Mouse (Mus musculus) left cerebral cortex, adult 8-10 months (tissue): ENCODE measurements around the gene Lca5l. TPM values are rescaled to one million over a fixed set of nuclear protein-coding genes. Genes with fewer than 3 reads are reported as not detected.
A peak's percentile ranks its signal among the peaks of the same experiment; 100 is the strongest.

ENCODE experiments used
- DNase-seq, 2 experiments: peaks; one replicate each; pipeline ENCODE4 v3.0.0; 2022; ENCODE audit warnings: low spot score in 2 of 2
- total RNA-seq, 4 experiments: library from RNA; stranded (reverse); gene quantifications; 2 replicates each; pipeline ENCODE4 v1.2.4; 2022

Gene Lca5l
- total RNA-seq, result 1 to 10 TPM; 1.5 to 2.0 (median 1.8) TPM

DNA sequence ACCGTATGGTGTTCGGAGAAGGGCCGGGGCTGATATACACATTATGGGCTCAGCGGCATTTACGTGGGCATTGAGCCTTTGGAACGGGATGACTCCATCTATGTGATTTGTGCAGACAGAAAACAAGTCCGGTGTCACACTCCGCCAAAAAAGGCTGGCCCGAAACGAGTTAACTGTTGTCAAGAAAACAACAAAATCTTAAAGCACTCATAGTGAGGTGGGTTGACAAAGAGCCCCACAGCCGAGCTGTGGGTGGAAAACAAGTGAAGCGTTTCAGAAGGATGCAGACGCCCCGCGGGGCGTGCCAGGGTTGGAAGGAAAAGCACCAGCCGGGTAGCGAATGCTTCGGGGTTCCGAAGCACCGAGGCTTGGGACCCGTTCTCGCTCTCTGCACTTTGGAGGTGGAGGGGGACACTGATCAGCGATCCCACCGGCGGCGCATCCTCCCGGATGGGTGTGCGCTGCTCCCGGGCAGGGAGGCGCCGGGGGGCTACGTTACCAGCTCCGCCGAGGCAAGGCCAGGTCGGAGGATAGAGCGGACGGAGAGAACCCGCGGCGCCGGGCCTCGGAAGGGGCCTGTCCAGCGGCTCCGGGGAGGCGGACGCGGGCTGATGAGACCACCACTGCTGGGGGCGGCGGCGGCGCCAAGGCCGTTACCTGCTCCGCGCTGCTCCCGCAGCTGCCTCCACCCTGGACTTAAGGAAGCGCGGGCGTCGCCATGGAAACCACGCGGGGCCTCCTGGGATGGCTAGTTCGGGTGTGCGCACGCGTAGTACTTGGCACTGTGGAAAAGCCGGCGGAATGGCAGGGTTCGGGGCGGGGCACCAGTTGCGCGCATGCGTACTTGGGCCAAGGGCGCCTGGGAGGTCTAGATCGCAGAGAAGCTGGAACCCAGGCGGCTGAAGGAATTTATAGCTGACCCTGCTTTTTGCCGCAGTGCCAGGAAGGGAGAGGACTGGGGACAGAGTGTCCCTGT, at the start of gene Lca5l:
TSS of gene Lca5l (minus strand) at position 741 of the 976 bp plus-strand sequence.
- DNase-seq, result peak; percentile 98

DNA sequence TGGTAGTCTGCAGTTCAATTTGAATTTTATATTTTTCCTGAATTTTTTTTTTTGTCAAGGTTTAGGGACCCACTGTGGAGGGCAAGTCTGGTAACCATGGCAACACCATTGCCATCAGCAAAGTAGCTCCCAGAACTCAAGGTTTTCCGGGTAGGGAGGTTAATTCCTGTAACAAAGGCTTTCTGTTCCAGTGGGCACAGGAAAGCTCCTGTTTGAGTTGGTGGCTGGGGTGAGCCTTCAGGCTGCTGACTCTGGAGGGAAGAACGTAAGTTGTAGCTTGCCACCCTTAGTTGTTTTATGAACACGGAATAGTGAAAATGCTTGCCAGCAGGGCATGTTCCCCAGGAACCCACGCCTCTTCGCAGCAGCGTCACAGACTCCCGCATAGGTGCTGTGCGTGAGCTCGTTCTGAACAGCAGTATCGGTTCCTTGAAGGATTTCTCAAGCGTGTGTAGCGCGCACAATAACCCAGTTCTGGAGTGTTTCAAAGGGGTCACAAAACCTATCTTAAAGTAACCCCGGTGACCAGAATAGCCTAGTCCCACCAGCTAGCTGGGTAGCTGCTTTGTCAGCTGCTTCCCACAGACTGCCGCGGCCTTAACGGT, 43.4 kb upstream of the Lca5l start, which contains the start of gene B3galt5:
TSS of gene B3galt5 (plus strand) at position 436 of the 605 bp plus-strand sequence.
- DNase-seq, result no peak

DNA sequence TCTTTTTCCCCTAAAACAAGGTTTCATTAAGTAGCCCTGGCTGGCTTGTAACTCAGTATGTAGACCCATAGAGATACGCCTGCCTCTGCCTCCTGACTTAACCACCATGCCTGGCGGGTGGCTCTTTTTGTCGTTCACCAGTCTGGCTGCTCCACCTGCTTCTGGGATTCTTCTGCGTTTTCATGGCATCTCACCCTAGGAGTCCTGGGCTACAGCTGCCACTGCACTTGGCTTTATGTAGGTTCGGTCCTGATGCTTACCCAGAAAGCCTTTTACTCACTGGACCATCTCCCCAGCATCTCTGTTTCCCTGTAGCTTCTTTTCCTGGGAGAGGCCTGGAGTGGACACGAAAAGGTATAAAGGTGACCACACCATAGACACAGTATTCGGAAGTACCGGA, 41.9 kb upstream of the Lca5l start:
- no peak for DNase-seq

DNA sequence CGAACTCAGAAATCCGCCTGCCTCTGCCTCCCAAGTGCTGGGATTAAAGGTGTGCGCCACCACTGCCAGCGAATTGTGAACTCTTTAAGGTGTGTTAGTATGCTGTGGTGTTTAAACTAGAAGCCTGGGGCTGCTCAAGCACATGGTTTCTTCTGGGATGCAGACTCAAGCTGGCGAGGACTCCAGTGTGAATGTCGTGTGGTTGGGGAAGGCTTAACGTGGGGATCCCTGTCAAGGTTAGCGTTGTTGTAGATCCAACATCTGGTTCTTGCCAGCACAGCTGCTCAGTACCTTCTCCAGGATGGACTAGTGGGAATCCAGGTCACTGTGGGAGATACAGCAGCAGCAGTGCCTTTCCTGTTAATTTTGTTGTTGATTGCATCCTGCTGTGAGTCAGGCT, 39.9 kb upstream of the Lca5l start:
- no peak for DNase-seq

DNA sequence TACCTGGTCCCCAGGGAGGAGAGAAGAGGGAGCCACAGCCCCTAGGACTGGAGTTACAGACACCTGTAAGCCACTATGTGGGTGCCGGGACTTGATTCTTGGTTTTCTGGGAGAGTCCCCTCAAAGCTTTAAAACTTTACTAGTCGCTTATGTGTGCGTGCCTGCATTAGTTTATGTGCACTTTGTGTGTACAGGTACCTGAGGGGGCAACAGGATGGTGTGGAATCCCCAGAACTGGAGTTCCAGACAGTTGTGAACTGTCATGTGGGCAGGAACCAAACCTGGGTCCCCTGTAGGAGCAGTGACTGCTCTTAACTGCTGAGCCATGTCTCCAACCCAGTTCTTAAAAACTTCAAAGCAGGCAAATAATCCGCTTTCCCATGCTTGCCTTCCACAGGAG, 39.2 kb upstream of the Lca5l start:
- no peak for DNase-seq

DNA sequence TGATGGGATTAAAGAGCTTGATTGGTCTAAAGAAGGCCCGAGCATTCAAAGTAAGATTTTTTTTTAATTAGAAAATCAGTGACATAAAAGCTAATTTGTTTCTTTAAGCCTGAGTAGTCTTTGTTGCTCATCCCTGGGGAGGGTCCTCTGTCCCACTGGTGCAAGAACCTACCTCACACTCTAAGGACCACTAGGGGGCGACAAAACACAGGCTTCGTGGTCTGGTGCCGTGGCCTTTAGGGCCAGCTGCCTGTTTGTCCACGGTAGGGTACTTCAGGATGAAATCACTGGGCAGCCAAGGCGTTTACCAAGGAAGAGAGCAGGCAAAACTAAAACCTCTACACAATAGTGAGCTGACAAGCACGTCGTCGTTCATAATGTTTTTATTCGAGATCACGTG, 38.3 kb upstream of the Lca5l start:
- peak; percentile 30 to 39 for DNase-seq

DNA sequence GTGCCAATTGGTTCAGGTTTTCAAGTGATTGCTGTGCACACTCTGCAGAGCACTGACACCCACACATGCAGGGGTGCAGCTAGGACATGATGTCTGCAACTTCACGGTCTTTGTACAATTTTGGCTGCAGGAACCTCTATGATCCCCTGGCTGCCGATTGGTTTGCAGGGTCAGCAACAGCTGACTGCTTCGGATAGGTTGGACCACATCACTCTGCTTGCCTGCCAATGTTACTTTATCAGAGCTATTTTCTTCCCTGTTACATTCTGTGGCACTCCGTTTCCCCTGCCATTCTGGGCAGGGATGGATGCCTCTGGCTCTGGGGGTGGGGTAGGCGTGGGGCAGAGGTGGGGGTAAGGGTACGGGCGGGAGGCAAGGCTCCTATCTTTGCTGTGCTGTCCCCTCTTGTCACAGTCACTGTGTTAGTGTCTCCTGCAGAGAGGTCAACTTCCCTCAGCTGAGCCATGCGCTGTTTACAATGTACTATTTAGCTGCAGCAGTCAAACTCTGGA, 37.0 kb upstream of the Lca5l start:
- DNase-seq, result no peak

DNA sequence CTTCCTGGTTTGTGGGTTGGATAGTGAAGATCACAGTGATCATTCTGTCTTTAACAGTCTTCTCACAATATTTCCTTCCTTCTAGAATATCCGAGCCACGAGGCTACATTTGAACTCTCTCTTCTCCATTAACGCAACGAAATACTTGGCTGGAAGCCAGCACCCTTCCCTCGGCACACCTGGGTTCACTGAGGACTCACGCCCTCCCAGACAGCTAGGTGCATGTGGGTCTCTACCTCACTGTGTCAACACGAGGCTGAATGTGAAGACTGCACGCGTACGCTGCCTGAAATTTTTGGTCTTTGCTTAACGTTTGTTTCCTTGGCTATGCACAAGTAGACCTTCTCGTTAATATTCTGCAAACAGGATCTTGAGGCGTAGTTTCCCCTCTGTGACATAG, 36.4 kb upstream of the Lca5l start:
- DNase-seq, result no peak

DNA sequence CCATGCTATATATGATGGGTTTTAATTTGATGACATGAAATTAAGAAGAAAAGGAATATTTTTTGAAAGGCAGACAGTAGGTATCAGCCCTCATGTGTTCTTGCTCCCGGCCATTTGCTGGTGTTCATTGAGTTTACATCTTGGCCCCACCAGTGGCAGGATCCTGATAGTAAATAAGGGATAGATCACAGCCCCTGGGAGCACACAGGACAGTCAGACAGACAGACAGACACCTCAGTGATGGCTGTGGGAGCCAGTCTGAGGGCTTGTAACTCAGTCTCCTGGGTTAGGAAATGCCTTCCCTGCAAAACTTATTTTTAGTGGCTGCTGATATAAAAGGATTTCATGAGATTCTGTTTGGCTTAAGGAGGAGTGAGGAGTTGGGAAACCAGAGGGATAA, 30.4 kb upstream of the Lca5l start:
- no peak for DNase-seq

DNA sequence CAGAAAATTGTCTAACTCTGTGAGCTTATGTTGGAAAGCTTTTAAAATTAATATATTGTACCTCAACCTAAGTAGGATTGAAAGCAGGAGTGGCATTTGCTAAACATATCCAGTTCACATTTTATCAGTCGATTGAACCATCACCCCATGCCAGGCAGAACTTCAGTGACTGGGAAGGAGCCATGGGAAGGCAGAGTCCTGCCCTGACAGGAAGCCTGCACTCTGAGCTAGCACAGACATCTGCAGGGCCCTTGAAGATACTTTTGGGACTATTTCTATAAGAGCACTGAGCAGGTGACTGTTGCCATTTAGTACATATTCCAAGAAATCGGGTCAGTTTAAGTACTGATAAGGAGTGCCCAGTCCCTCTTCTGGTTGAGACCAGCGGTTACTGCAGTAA, 29.9 kb upstream of the Lca5l start:
- no peak for DNase-seq

DNA sequence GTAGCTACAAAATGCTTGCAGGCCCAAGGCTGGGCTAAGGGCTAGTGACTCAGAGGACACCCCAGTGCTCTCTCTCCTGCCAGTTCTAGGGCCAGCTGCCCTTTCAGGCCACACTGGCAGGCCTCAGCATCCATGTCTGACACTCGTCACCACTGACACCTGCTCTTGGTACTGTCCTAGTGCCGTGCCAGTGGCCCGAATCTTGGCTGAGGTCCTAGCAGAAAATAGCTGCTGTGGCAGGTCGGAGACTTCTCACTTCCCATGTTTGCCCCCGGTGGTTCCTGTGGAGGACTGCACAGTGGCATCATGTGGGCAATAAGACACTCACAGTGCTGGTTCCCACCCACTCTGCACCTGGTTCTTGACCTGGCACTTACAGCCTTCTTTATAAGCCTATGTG, 29.4 kb upstream of the Lca5l start:
- no peak for DNase-seq

DNA sequence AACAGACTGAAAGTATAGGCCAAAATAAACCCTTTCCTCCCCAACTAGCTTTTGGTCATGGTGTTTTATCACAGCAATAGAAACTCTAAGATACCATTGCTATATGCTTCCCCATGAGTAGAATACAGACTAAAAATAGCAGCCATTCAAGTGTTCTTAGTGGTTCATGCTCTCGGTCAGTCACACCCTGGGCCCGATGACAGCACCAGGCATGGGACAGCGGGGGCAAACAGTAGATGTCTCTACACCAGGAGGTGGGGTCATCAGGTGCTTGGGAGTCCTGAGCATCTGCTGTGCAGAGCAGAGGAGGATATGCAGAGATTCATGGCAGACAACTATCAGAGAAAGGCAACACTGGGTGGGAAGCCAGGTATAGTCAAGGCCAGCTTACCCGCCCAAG, 21.0 kb upstream of the Lca5l start:
- no peak for DNase-seq

DNA sequence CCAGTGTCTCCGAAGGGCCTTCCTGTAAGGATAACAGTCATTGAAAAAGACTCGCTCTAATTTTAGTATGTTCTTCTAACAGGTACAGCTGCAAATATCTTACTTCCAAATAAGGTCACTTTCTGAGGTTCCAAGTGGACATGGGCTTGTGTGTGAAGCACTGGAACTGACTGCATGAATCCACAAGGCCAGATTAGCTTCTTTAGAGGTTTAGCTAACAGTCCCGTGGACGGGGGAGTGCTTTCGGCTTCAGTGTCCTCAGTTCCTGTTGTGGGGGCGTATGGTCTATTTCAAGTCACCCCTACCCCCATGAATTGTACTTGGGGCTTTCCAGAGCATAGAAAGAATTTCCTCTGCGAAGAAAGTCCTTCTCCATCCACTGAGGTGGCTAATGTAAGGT, 18.8 kb upstream of the Lca5l start:
- no peak for DNase-seq

DNA sequence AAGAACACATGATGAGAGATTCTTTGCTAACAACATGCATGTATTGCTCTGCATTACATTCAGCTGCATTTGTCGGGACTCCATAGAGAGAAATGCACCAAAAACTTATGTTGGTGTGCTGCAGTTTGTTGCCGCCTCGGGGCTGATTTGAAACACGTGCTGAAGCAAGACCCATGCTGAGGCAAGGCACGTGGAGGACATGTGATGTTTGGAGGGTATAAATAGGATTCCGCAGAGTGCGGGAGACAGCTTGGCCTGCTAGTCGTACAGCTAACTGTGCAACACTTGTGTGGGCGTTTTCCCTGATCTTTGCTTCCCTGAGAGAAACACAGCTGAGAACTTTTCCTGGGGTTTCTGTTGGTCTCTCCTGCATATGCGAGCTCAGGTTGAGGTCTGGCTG, 17.7 kb upstream of the Lca5l start:
- no peak for DNase-seq

DNA sequence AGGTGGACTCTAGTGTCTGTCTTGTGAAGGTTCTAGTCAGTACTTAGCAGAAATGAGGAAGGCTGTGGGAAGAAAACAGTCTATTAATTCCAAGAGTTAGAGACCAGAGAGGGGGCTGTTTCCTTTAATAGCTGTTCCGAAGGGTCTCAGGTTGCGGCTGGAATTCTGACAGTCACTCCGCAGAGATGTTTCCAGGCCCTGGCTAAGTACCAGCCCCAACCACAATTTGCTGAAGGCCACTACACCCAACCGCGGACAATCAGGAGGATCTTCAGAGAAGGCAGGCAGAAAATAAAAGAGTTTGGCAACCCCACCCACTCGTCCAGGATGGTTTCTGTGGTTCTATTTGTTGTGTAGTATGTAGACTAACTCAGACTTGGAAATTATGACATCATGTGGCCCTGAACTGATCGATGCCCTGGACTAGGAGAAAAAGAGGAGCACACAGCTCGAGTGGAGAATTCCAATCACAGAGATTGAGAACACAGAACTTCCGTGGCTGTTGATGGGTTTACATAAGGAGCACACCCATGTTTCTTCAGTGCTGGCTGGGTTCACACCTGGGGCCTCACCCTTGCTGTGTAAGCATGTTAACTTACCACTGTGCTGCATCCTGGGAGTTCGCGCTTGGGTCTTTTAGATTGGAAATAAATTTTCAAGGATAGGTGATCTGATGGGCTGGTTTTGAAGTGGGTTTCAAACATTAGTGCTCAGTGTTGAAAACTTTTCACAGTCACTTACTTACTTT, 9.6 kb upstream of the Lca5l start:
- no peak for DNase-seq

DNA sequence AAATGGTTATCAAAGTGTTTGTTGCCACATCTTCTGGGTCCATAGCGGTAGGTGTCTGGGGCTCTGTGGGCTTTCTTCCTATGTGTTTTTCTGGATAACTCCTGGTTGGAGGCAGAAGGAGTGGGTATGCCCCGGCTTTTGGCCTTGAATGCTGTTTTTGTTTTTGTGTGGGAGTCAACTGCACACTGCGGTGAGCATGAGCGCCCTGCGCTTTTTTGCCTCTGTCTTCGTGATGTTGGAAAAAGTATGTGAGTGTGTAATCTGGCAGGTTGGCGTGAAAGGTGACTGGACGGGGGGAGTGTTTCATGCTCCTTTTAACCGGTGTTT, 8.6 kb upstream of the Lca5l start:
- DNase-seq, result no peak

DNA sequence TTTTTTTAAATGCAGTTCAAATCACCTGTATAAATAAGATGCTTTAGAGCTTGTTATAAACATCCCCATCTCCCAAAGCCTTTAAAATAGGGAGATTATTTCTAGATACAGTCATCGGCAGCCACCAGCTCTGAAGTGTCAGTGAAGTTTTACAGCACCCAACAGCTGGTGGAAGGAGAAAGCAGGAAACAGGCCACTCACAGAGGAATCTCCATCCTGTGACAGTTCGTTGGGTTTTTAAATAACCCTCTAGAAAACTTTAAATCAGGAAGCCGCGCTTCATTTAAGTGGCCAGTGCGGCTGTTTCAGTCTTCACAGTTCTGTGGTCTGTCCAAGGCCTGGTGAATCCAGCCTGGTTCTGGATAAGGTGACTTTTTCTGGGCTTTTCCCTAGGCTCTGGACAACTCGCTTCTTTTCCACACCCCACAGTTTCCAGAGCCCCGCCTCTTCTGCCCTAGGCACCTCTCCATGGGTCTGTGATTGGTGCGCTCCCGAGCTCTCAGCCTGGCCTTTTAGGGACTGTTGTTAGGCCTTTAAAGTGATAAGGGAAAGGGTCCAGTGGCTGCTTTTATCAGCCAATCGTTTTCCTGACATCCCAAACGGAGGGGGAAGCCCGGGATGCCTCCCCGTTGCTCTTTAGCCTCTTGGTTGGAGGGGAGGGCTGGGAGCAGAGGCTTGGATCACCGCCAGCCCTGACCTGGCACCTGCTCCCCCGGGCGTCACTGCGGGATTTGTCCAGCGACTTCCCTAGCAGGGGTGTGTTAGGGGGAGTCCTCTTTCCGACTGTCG, 8.0 kb upstream of the Lca5l start, which contains the start of gene Sh3bgr:
TSS of gene Sh3bgr (plus strand) at position 538 of the 789 bp plus-strand sequence.
- no peak for DNase-seq

DNA sequence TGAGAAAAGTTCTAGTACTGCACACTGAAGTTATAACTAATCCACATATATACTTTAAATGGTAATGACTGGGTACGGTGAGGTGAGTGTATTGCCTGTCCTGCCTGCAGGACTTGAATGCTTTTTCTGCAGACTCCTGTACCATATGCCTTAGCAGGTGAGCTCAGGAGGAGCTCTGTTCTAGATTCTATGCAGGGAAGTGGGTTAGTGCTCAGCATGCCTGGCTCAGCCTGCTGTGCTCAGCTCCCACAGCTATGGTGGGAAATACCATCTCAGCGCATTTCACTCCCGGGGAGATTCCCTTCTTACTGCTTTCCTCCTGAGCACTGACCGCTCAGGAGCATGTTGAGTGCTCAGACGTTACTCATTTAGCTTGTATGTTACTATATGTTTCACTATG, 4.5 kb downstream of the Lca5l start:
- DNase-seq, result no peak

DNA sequence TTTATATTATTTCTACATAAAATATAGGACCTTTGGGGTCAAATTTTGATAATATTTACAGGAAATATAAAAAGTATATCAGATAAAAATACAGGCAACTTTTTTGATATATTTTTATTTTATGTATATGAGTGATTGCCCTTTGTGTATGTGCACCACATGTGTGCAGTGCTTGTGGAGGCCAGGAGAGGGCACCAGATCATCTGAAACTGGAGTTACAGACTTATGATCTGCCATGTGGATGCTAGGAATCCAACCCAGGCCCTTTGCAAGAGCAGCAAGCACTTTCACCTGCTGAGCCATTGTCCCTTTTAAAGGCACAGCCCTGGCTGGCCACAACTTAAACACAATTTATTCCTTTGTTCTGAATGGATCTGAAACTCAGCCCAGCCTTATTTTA, 12.9 kb downstream of the Lca5l start:
- no peak for DNase-seq

DNA sequence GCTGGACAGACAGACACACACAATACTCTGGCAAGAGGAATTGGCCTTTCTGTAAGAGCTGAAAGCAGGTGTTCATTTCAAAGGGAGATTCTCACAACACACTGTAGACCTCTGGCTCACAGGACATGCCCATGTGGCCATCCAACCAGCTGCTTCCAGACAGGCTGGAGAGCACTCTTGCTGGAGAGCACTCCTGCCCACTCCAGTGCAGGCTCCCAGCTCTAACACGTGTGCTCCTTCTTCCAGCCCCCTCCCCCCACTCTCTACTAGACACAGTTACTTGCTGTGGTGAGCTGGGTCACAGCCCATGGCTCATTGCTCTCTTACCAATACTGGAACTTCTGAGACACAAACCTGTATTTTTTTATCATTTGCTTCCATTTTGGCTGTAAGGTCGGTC, 16.7 kb downstream of the Lca5l start:
- DNase-seq, result no peak

DNA sequence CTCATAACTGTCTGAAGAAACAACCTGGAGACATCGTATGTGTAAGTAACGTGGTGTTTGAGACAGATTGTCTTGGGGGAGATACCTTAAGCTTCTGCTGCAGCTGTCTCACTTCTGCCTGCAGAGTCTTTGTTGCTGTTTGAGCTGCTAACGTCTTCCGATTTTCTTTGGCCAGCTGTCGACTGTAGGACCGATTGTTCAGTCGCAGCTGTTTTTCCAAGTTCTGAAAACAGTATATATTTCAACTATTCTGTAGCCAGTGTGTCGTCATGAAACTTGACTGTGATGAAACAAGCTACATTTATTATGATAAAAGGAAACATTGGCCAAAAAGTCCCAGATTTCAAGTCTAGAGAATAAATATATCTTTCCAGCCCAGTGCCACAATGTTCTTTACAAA, 18.4 kb downstream of the Lca5l start:
- no peak for DNase-seq
